Mouse (Mus musculus): ENCODE data around the gene Zfp974. TPM values are rescaled to one million over a fixed set of nuclear protein-coding genes. Genes with fewer than 3 reads are reported as not detected.
"Not testable (repeated sequence)": the region's sequence is repeated elsewhere in the genome, so short reads cannot be mapped to it uniquely, and the experiment has no call there.

Zfp974 gene
- polyA plus RNA-seq, 1 experiment from 2014 or later = 9.5 TPM

DNA sequence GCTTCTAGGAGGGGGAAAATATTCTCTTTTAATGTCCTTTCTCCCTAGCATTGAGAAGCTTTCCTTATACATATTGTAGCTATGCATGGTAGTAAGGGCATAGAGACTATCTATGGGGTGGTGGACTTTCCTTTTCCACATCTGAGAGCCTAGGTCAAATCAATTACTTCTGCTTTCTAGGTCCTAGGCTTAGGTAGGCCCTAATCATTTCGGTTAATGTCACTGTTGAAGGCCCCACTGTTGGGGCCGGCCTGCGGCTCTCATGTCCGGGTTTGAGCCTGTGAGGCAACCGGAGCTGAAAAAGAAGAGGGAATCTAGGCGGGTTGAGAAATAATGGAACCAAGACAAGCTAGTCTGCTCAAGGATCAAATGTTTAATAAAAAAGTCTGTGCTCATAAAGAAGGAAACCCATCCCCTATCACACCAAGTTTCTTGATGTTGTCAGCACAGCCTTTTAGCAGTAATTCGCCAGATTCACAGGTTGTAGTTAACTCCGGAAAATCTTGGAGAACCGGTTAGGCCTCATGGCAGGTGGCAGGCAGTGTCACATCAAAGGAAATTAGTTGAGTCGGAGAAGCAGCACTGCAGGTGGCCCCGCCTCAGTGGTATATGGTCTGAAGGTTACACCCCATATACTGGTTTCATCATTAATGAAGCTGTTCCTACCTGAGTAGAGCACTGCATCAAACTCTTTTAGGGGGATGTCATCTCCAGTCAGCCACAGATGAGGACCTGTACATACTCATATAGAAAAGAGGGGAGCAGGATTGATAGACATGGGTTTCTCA is 24.0 kb downstream of the Zfp974 start:
- no peak overlapping the region for H3K4me2 ChIP-seq (ENCODE audit: low read length)
- peaks cover 10% of the 10 kb centered on the region for H3K36me3 ChIP-seq (ENCODE audit: control insufficient read depth, insufficient read depth, low read length)
- H3K27me3 ChIP-seq (ENCODE audit: control insufficient read depth, insufficient read depth, low read length) = no peaks in the 10 kb centered on the region
- no peak overlapping the region for H3K4me3 ChIP-seq (ENCODE audit: control insufficient read depth in 1 of 2, insufficient read depth in 1 of 2, low read depth in 1 of 2, low read length in 2 of 2)
- WGBS = 75% methylated on average over 11 of the region's 11 CpGs
- no peak for ATAC-seq (ENCODE audit: insufficient number of reproducible peaks, insufficient read depth, low FRiP score, low read depth)
- H3K9ac ChIP-seq (ENCODE audit: low read length) = no peak overlapping the region
- H3K27ac ChIP-seq (replicated peaks in 1 of 2; ENCODE audit: control insufficient read depth in 1 of 2, insufficient read depth in 1 of 2, low read depth in 2 of 2, low read length in 2 of 2) = no peak overlapping the region
- peaks cover 7% of the 10 kb centered on the region for H3K9me3 ChIP-seq (ENCODE audit: control insufficient read depth, low read length)
- H3K4me1 ChIP-seq (ENCODE audit: control insufficient read depth in 2 of 2, insufficient read depth in 2 of 2, low read length in 2 of 2) = no peaks in the 10 kb centered on the region

GRCm38 (mm10) chr7:27900601-27901000 is 28.7 kb downstream of the Zfp974 start:
- ATAC-seq (ENCODE audit: insufficient number of reproducible peaks, insufficient read depth, low FRiP score, low read depth) = no peak
- WGBS = 91% methylated on average over 4 of the region's 4 CpGs
- no peak overlapping the region for H3K4me2 ChIP-seq (ENCODE audit: low read length)
- no peak overlapping the region for H3K4me3 ChIP-seq (ENCODE audit: control insufficient read depth in 1 of 2, insufficient read depth in 1 of 2, low read depth in 1 of 2, low read length in 2 of 2)
- no peaks in the 10 kb centered on the region for H3K36me3 ChIP-seq (ENCODE audit: control insufficient read depth, insufficient read depth, low read length)
- peaks cover 7% of the 10 kb centered on the region for H3K9me3 ChIP-seq (ENCODE audit: control insufficient read depth, low read length)
- no peaks in the 10 kb centered on the region for H3K4me1 ChIP-seq (ENCODE audit: control insufficient read depth in 2 of 2, insufficient read depth in 2 of 2, low read length in 2 of 2)
- H3K27ac ChIP-seq (replicated peaks in 1 of 2; ENCODE audit: control insufficient read depth in 1 of 2, insufficient read depth in 1 of 2, low read depth in 2 of 2, low read length in 2 of 2) = no peak overlapping the region
- no peaks in the 10 kb centered on the region for H3K27me3 ChIP-seq (ENCODE audit: control insufficient read depth, insufficient read depth, low read length)
- H3K9ac ChIP-seq (ENCODE audit: low read length) = no peak overlapping the region

- WGBS = 63% methylated on average over 4 of the region's 4 CpGs
- Histone ChIP-seq H3K27me3 (ENCODE audit: control insufficient read depth, insufficient read depth, low read length) (no peaks in the 10 kb centered on the region), H3K36me3 (ENCODE audit: control insufficient read depth, insufficient read depth, low read length) (peaks cover 47% of the 10 kb centered on the region), H3K9me3 (ENCODE audit: control insufficient read depth, low read length) (no peaks in the 10 kb centered on the region), H3K4me2 (ENCODE audit: low read length) (no peak overlapping the region), H3K9ac (ENCODE audit: low read length) (no peak overlapping the region), H3K27ac (replicated peaks in 1 of 2; ENCODE audit: control insufficient read depth in 1 of 2, insufficient read depth in 1 of 2, low read depth in 2 of 2, low read length in 2 of 2) (peak overlapping the region in 1 of 2 experiments; percentile 44; a peak in 1 of 4 replicates), H3K4me3 (ENCODE audit: control insufficient read depth in 1 of 2, insufficient read depth in 1 of 2, low read depth in 1 of 2, low read length in 2 of 2) (no peak overlapping the region), H3K4me1 (ENCODE audit: control insufficient read depth in 2 of 2, insufficient read depth in 2 of 2, low read length in 2 of 2) (no peaks in the 10 kb centered on the region)
- ATAC-seq (ENCODE audit: insufficient number of reproducible peaks, insufficient read depth, low FRiP score, low read depth) = no peak
Measured at GRCm38 (mm10) chr7:27881721-27882120, 47.5 kb downstream of the Zfp974 start.

GRCm38 (mm10) chr7:27862578-27862977 is 66.7 kb downstream of the Zfp974 start:
- WGBS = 93% methylated on average over 5 of the region's 5 CpGs
- not testable (repeated sequence) for H3K9ac ChIP-seq (ENCODE audit: low read length); ATAC-seq (ENCODE audit: insufficient number of reproducible peaks, insufficient read depth, low FRiP score, low read depth); H3K4me2 ChIP-seq (ENCODE audit: low read length); H3K4me3 ChIP-seq (ENCODE audit: control insufficient read depth in 1 of 2, insufficient read depth in 1 of 2, low read depth in 1 of 2, low read length in 2 of 2); H3K27ac ChIP-seq (replicated peaks in 1 of 2; ENCODE audit: control insufficient read depth in 1 of 2, insufficient read depth in 1 of 2, low read depth in 2 of 2, low read length in 2 of 2); H3K9me3 ChIP-seq (ENCODE audit: control insufficient read depth, low read length); H3K27me3 ChIP-seq (ENCODE audit: control insufficient read depth, insufficient read depth, low read length)
- peaks cover 40% of the 10 kb centered on the region for H3K36me3 ChIP-seq (ENCODE audit: control insufficient read depth, insufficient read depth, low read length)
- H3K4me1 ChIP-seq (ENCODE audit: control insufficient read depth in 2 of 2, insufficient read depth in 2 of 2, low read length in 2 of 2) = peaks cover 3 to 12% of the 10 kb centered on the region in 2 experiments

DNA sequence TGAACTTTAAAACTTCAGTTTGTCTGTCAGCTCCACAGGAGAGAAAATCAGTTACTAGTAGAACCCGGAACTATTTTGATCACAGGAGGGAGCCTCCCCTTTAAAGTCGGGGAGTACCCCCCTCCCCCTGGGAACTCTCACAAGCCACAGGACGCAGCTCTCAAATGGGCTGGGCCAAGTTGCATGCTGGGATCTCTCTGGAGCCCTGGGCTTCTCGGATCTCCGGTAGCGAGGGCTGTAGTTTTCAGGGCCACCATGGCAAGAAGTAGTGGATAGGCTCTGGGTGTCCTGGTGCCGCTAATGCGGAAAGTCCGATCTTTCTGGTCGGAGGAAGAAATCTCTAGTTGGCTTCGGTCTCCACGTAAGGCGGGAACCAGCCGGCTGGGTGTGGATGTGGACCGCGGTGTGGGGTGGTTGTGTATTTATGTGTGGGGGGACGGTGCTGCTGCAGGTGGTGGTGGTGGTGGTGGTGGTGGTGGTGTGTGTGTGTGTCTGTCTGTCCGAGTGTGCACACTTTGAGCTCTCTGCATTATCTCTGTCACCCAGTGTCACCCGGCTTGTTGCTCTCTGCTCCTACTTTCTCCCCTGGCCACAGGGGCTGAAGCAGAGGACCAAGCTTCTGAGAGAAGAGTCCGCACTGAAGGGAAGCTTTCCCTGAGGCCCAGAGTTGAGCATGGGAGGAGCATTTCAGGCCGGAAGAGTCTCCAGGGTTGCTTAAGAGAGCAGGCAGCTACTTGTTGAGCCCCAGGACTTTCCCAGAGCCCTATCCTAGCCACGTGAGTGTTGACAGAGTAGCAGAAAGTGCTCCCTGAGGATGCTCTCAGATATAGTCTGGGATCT is 68.6 kb downstream of the Zfp974 start:
- peak overlapping the region; percentile 76 for H3K9ac ChIP-seq (ENCODE audit: low read length)
- H3K4me2 ChIP-seq (ENCODE audit: low read length) = peak overlapping the region; percentile 75
- H3K27ac ChIP-seq (replicated peaks in 1 of 2; ENCODE audit: control insufficient read depth in 1 of 2, insufficient read depth in 1 of 2, low read depth in 2 of 2, low read length in 2 of 2) = peak overlapping the region; percentile 88 to 94
- no peaks in the 10 kb centered on the region for H3K9me3 ChIP-seq (ENCODE audit: control insufficient read depth, low read length)
- peaks cover 3 to 12% of the 10 kb centered on the region in 2 experiments for H3K4me1 ChIP-seq (ENCODE audit: control insufficient read depth in 2 of 2, insufficient read depth in 2 of 2, low read length in 2 of 2)
- no peaks in the 10 kb centered on the region for H3K27me3 ChIP-seq (ENCODE audit: control insufficient read depth, insufficient read depth, low read length)
- peak overlapping the region; percentile 53 to 80 for H3K4me3 ChIP-seq (ENCODE audit: control insufficient read depth in 1 of 2, insufficient read depth in 1 of 2, low read depth in 1 of 2, low read length in 2 of 2)
- peaks cover 22% of the 10 kb centered on the region for H3K36me3 ChIP-seq (ENCODE audit: control insufficient read depth, insufficient read depth, low read length)
- WGBS = under 1% methylated on average over 22 of the region's 22 CpGs
- peak; percentile 82 for ATAC-seq (ENCODE audit: insufficient number of reproducible peaks, insufficient read depth, low FRiP score, low read depth)

GRCm38 (mm10) chr7:27859301-27860251 is 69.7 kb downstream of the Zfp974 start:
- Histone ChIP-seq H3K27ac (replicated peaks in 1 of 2; ENCODE audit: control insufficient read depth in 1 of 2, insufficient read depth in 1 of 2, low read depth in 2 of 2, low read length in 2 of 2) (peak overlapping the region; percentile 88 to 94), H3K4me3 (ENCODE audit: control insufficient read depth in 1 of 2, insufficient read depth in 1 of 2, low read depth in 1 of 2, low read length in 2 of 2) (peak overlapping the region; percentile 53 to 80; a peak in 3 of 4 replicates), H3K4me2 (ENCODE audit: low read length) (peak overlapping the region; percentile 75), H3K36me3 (ENCODE audit: control insufficient read depth, insufficient read depth, low read length) (peaks cover 15% of the 10 kb centered on the region), H3K9ac (ENCODE audit: low read length) (peak overlapping the region; percentile 76), H3K9me3 (ENCODE audit: control insufficient read depth, low read length) (no peaks in the 10 kb centered on the region), H3K27me3 (ENCODE audit: control insufficient read depth, insufficient read depth, low read length) (no peaks in the 10 kb centered on the region), H3K4me1 (ENCODE audit: control insufficient read depth in 2 of 2, insufficient read depth in 2 of 2, low read length in 2 of 2) (peaks cover 3 to 12% of the 10 kb centered on the region in 2 experiments)
- peak; percentile 62 for ATAC-seq (ENCODE audit: insufficient number of reproducible peaks, insufficient read depth, low FRiP score, low read depth)
- WGBS = 8% methylated on average over 10 of the region's 10 CpGs

All from heart, embryonic 14.5 days (tissue).